Mouse (Mus musculus): Measurements from ENCODE around the gene Sntg2. TPM values are rescaled to one million over a fixed set of nuclear protein-coding genes. Genes with fewer than 3 reads are reported as not detected.

Gene Sntg2
- polyA plus RNA-seq, 1 experiment = 2.3 TPM

- no peak for DNase-seq (ENCODE audit: low read depth)
Measured at GRCm38 (mm10) chr12:30272242-30272985, 100.8 kb downstream of the Sntg2 start.

GRCm38 (mm10) chr12:30264206-30264605 is 109.0 kb downstream of the Sntg2 start:
- TF ChIP-seq CTCF (IDR thresholded peaks at IDR 0.05; ENCODE audit: borderline replicate concordance, extremely low read depth, insufficient read depth, insufficient read length) (no peak), POLR2A (IDR thresholded peaks at IDR 0.05; ENCODE audit: borderline replicate concordance, extremely low read depth, insufficient read depth, insufficient read length, poor library complexity, severe bottlenecking) (no peak)
- DNase-seq (ENCODE audit: low read depth) = no peak

More at GRCm38 (mm10) chr12:30272242-30272985, 100.8 kb downstream of the Sntg2 start:
- TF ChIP-seq POLR2A (IDR thresholded peaks at IDR 0.05; ENCODE audit: borderline replicate concordance, extremely low read depth, insufficient read depth, insufficient read length, poor library complexity, severe bottlenecking) (no peak), CTCF (IDR thresholded peaks at IDR 0.05; ENCODE audit: borderline replicate concordance, extremely low read depth, insufficient read depth, insufficient read length) (no peak)

GRCm38 (mm10) chr12:30261187-30261586 is 112.0 kb downstream of the Sntg2 start:
- TF ChIP-seq CTCF (IDR thresholded peaks at IDR 0.05; ENCODE audit: borderline replicate concordance, extremely low read depth, insufficient read depth, insufficient read length) (no peak), POLR2A (IDR thresholded peaks at IDR 0.05; ENCODE audit: borderline replicate concordance, extremely low read depth, insufficient read depth, insufficient read length, poor library complexity, severe bottlenecking) (no peak)

GRCm38 (mm10) chr12:30258641-30259040 is 114.5 kb downstream of the Sntg2 start:
- no peak for TF ChIP-seq POLR2A (IDR thresholded peaks at IDR 0.05; ENCODE audit: borderline replicate concordance, extremely low read depth, insufficient read depth, insufficient read length, poor library complexity, severe bottlenecking)
- TF ChIP-seq CTCF (IDR thresholded peaks at IDR 0.05; ENCODE audit: borderline replicate concordance, extremely low read depth, insufficient read depth, insufficient read length) = no peak
- DNase-seq (ENCODE audit: low read depth) = no peak

More at GRCm38 (mm10) chr12:30261187-30261586, 112.0 kb downstream of the Sntg2 start:
- no peak for DNase-seq (ENCODE audit: low read depth)

- TF ChIP-seq POLR2A (IDR thresholded peaks at IDR 0.05; ENCODE audit: borderline replicate concordance, extremely low read depth, insufficient read depth, insufficient read length, poor library complexity, severe bottlenecking) = no peak
- TF ChIP-seq CTCF (IDR thresholded peaks at IDR 0.05; ENCODE audit: borderline replicate concordance, extremely low read depth, insufficient read depth, insufficient read length) = no peak
- DNase-seq (ENCODE audit: low read depth) = no peak
Measured at GRCm38 (mm10) chr12:30257664-30258063, 115.5 kb downstream of the Sntg2 start.

GRCm38 (mm10) chr12:30256207-30256606 is 117.0 kb downstream of the Sntg2 start:
- no peak for DNase-seq (ENCODE audit: low read depth)
- TF ChIP-seq POLR2A (IDR thresholded peaks at IDR 0.05; ENCODE audit: borderline replicate concordance, extremely low read depth, insufficient read depth, insufficient read length, poor library complexity, severe bottlenecking) = no peak
- TF ChIP-seq CTCF (IDR thresholded peaks at IDR 0.05; ENCODE audit: borderline replicate concordance, extremely low read depth, insufficient read depth, insufficient read length) = no peak

- TF ChIP-seq POLR2A (IDR thresholded peaks at IDR 0.05; ENCODE audit: borderline replicate concordance, extremely low read depth, insufficient read depth, insufficient read length, poor library complexity, severe bottlenecking) = no peak
- no peak for TF ChIP-seq CTCF (IDR thresholded peaks at IDR 0.05; ENCODE audit: borderline replicate concordance, extremely low read depth, insufficient read depth, insufficient read length)
- no peak for DNase-seq (ENCODE audit: low read depth)
Measured at GRCm38 (mm10) chr12:30254581-30254980, 118.6 kb downstream of the Sntg2 start.

- TF ChIP-seq POLR2A (IDR thresholded peaks at IDR 0.05; ENCODE audit: borderline replicate concordance, extremely low read depth, insufficient read depth, insufficient read length, poor library complexity, severe bottlenecking) = no peak
- TF ChIP-seq CTCF (IDR thresholded peaks at IDR 0.05; ENCODE audit: borderline replicate concordance, extremely low read depth, insufficient read depth, insufficient read length) = no peak
- DNase-seq (ENCODE audit: low read depth) = no peak
Measured at GRCm38 (mm10) chr12:30252381-30252780, 120.8 kb downstream of the Sntg2 start.

GRCm38 (mm10) chr12:30251283-30251829 is 121.8 kb downstream of the Sntg2 start:
- TF ChIP-seq POLR2A (IDR thresholded peaks at IDR 0.05; ENCODE audit: borderline replicate concordance, extremely low read depth, insufficient read depth, insufficient read length, poor library complexity, severe bottlenecking) (no peak), CTCF (IDR thresholded peaks at IDR 0.05; ENCODE audit: borderline replicate concordance, extremely low read depth, insufficient read depth, insufficient read length) (no peak)
- no peak for DNase-seq (ENCODE audit: low read depth)

GRCm38 (mm10) chr12:30249068-30249467 is 124.1 kb downstream of the Sntg2 start:
- TF ChIP-seq POLR2A (IDR thresholded peaks at IDR 0.05; ENCODE audit: borderline replicate concordance, extremely low read depth, insufficient read depth, insufficient read length, poor library complexity, severe bottlenecking) (no peak), CTCF (IDR thresholded peaks at IDR 0.05; ENCODE audit: borderline replicate concordance, extremely low read depth, insufficient read depth, insufficient read length) (no peak)

GRCm38 (mm10) chr12:30246286-30246945 is 126.8 kb downstream of the Sntg2 start:
- DNase-seq (ENCODE audit: low read depth) = no peak
- TF ChIP-seq POLR2A (IDR thresholded peaks at IDR 0.05; ENCODE audit: borderline replicate concordance, extremely low read depth, insufficient read depth, insufficient read length, poor library complexity, severe bottlenecking) (no peak), CTCF (IDR thresholded peaks at IDR 0.05; ENCODE audit: borderline replicate concordance, extremely low read depth, insufficient read depth, insufficient read length) (no peak)

More at GRCm38 (mm10) chr12:30249068-30249467, 124.1 kb downstream of the Sntg2 start:
- DNase-seq (ENCODE audit: low read depth) = peak; percentile 37

All from brain, embryonic 14.5 days (tissue).